Mouse (Mus musculus): ENCODE data around the gene Hsd11b1. TPM values are rescaled to one million over a fixed set of nuclear protein-coding genes. Genes with fewer than 3 reads are reported as not detected.

The Hsd11b1 gene
- polyA plus RNA-seq, 1 experiment from 2014 or later: not detected

GRCm38 (mm10) chr1:193272137-193272915 lies 8.5 kb upstream of the Hsd11b1 start:
- Histone ChIP-seq H3K27me3 (ENCODE audit: control insufficient read depth, insufficient read depth, low read length) (no peaks in the 10 kb centered on the region), H3K9me3 (ENCODE audit: control insufficient read depth, low read length) (no peaks in the 10 kb centered on the region), H3K36me3 (ENCODE audit: control insufficient read depth, insufficient read depth, low read length) (no peaks in the 10 kb centered on the region), H3K9ac (ENCODE audit: low read length) (peak overlapping the region; percentile 60), H3K4me2 (ENCODE audit: low read depth) (peak overlapping the region; percentile 72), H3K4me1 (ENCODE audit: control insufficient read depth, insufficient read depth, low read length) (peaks cover 8% of the 10 kb centered on the region; the same call in 1 of the 2 replicates), H3K4me3 (ENCODE audit: low read depth, low read length) (peak overlapping the region; percentile 36), H3K27ac (ENCODE audit: low read depth, low read length) (0 out of 2 replicates have a peak overlapping the region, but pooled peaks have one; percentile 35)
- WGBS: 10% methylated on average over 24 of the region's 24 CpGs
- peak; percentile 69 for ATAC-seq (ENCODE audit: insufficient read depth, low FRiP score, low TSS enrichment)
- peak; percentile 57 for DNase-seq (ENCODE audit: low spot score)

GRCm38 (mm10) chr1:193270965-193271763 lies 7.3 kb upstream of the Hsd11b1 start:
- no peaks in the 10 kb centered on the region for H3K36me3 ChIP-seq (ENCODE audit: control insufficient read depth, insufficient read depth, low read length)
- DNase-seq (ENCODE audit: low spot score) (no peak), ATAC-seq (ENCODE audit: insufficient read depth, low FRiP score, low TSS enrichment) (no peak)
- H3K4me3 ChIP-seq (ENCODE audit: low read depth, low read length): no peak overlapping the region
- H3K9me3 ChIP-seq (ENCODE audit: control insufficient read depth, low read length): no peaks in the 10 kb centered on the region
- 63% methylated on average over 6 of the region's 6 CpGs for WGBS
- peaks cover 8% of the 10 kb centered on the region; the same call in 1 of the 2 replicates for H3K4me1 ChIP-seq (ENCODE audit: control insufficient read depth, insufficient read depth, low read length)
- no peaks in the 10 kb centered on the region for H3K27me3 ChIP-seq (ENCODE audit: control insufficient read depth, insufficient read depth, low read length)
- no peak overlapping the region for H3K4me2 ChIP-seq (ENCODE audit: low read depth)
- H3K9ac ChIP-seq (ENCODE audit: low read length): no peak overlapping the region
- H3K27ac ChIP-seq (ENCODE audit: low read depth, low read length): no peak overlapping the region

GRCm38 (mm10) chr1:193265734-193266133 lies 1.9 kb upstream of the Hsd11b1 start:
- no peak for DNase-seq (ENCODE audit: low spot score)
- no peak overlapping the region for H3K27ac ChIP-seq (ENCODE audit: low read depth, low read length)
- H3K27me3 ChIP-seq (ENCODE audit: control insufficient read depth, insufficient read depth, low read length): no peaks in the 10 kb centered on the region
- no peak overlapping the region for H3K9ac ChIP-seq (ENCODE audit: low read length)
- no peak overlapping the region for H3K4me3 ChIP-seq (ENCODE audit: low read depth, low read length)
- H3K36me3 ChIP-seq (ENCODE audit: control insufficient read depth, insufficient read depth, low read length): no peaks in the 10 kb centered on the region
- no peaks in the 10 kb centered on the region for H3K4me1 ChIP-seq (ENCODE audit: control insufficient read depth, insufficient read depth, low read length)
- no peaks in the 10 kb centered on the region for H3K9me3 ChIP-seq (ENCODE audit: control insufficient read depth, low read length)
- no peak for ATAC-seq (ENCODE audit: insufficient read depth, low FRiP score, low TSS enrichment)
- H3K4me2 ChIP-seq (ENCODE audit: low read depth): no peak overlapping the region

GRCm38 (mm10) chr1:193263026-193263907 lies 608 bp downstream of the Hsd11b1 start:
- Histone ChIP-seq H3K27me3 (ENCODE audit: control insufficient read depth, insufficient read depth, low read length) (no peaks in the 10 kb centered on the region), H3K4me2 (ENCODE audit: low read depth) (no peak overlapping the region), H3K9me3 (ENCODE audit: control insufficient read depth, low read length) (no peaks in the 10 kb centered on the region), H3K9ac (ENCODE audit: low read length) (no peak overlapping the region), H3K4me1 (ENCODE audit: control insufficient read depth, insufficient read depth, low read length) (no peaks in the 10 kb centered on the region), H3K36me3 (ENCODE audit: control insufficient read depth, insufficient read depth, low read length) (no peaks in the 10 kb centered on the region), H3K27ac (ENCODE audit: low read depth, low read length) (no peak overlapping the region), H3K4me3 (ENCODE audit: low read depth, low read length) (no peak overlapping the region)
- 85% methylated on average over 8 of the region's 8 CpGs for WGBS
- DNase-seq (ENCODE audit: low spot score): no peak
- no peak for ATAC-seq (ENCODE audit: insufficient read depth, low FRiP score, low TSS enrichment)

GRCm38 (mm10) chr1:193261897-193262548 lies 1.9 kb downstream of the Hsd11b1 start:
- WGBS: 81% methylated on average over 7 of the region's 7 CpGs
- ATAC-seq (ENCODE audit: insufficient read depth, low FRiP score, low TSS enrichment): no peak
- H3K9ac ChIP-seq (ENCODE audit: low read length): no peak overlapping the region

GRCm38 (mm10) chr1:193259559-193259958 lies 4.3 kb downstream of the Hsd11b1 start:
- Histone ChIP-seq H3K4me2 (ENCODE audit: low read depth) (no peak overlapping the region), H3K9me3 (ENCODE audit: control insufficient read depth, low read length) (no peaks in the 10 kb centered on the region), H3K36me3 (ENCODE audit: control insufficient read depth, insufficient read depth, low read length) (no peaks in the 10 kb centered on the region), H3K4me1 (ENCODE audit: control insufficient read depth, insufficient read depth, low read length) (no peaks in the 10 kb centered on the region), H3K4me3 (ENCODE audit: low read depth, low read length) (no peak overlapping the region), H3K9ac (ENCODE audit: low read length) (no peak overlapping the region), H3K27ac (ENCODE audit: low read depth, low read length) (no peak overlapping the region), H3K27me3 (ENCODE audit: control insufficient read depth, insufficient read depth, low read length) (no peaks in the 10 kb centered on the region)
- 91% methylated on average over 9 of the region's 9 CpGs for WGBS
- no peak for DNase-seq (ENCODE audit: low spot score)
- no peak for ATAC-seq (ENCODE audit: insufficient read depth, low FRiP score, low TSS enrichment)

More at GRCm38 (mm10) chr1:193261897-193262548, 1.9 kb downstream of the Hsd11b1 start:
- Histone ChIP-seq H3K27ac (ENCODE audit: low read depth, low read length) (no peak overlapping the region), H3K4me3 (ENCODE audit: low read depth, low read length) (no peak overlapping the region), H3K27me3 (ENCODE audit: control insufficient read depth, insufficient read depth, low read length) (no peaks in the 10 kb centered on the region), H3K4me2 (ENCODE audit: low read depth) (no peak overlapping the region), H3K9me3 (ENCODE audit: control insufficient read depth, low read length) (no peaks in the 10 kb centered on the region), H3K4me1 (ENCODE audit: control insufficient read depth, insufficient read depth, low read length) (no peaks in the 10 kb centered on the region), H3K36me3 (ENCODE audit: control insufficient read depth, insufficient read depth, low read length) (no peaks in the 10 kb centered on the region)
- no peak for DNase-seq (ENCODE audit: low spot score)

- 79% methylated on average over 5 of the region's 5 CpGs for WGBS
- no peaks in the 10 kb centered on the region for H3K36me3 ChIP-seq (ENCODE audit: control insufficient read depth, insufficient read depth, low read length)
- no peak overlapping the region for H3K27ac ChIP-seq (ENCODE audit: low read depth, low read length)
- H3K4me1 ChIP-seq (ENCODE audit: control insufficient read depth, insufficient read depth, low read length): no peaks in the 10 kb centered on the region
- no peak overlapping the region for H3K4me2 ChIP-seq (ENCODE audit: low read depth)
- H3K9me3 ChIP-seq (ENCODE audit: control insufficient read depth, low read length): no peaks in the 10 kb centered on the region
- no peak for DNase-seq (ENCODE audit: low spot score)
- H3K27me3 ChIP-seq (ENCODE audit: control insufficient read depth, insufficient read depth, low read length): no peaks in the 10 kb centered on the region
- ATAC-seq (ENCODE audit: insufficient read depth, low FRiP score, low TSS enrichment): no peak
- no peak overlapping the region for H3K4me3 ChIP-seq (ENCODE audit: low read depth, low read length)
- no peak overlapping the region for H3K9ac ChIP-seq (ENCODE audit: low read length)
These were observed 7.2 kb downstream of the Hsd11b1 start for GRCm38 (mm10) chr1:193256621-193257098.

- H3K4me3 ChIP-seq (ENCODE audit: low read depth, low read length): no peak overlapping the region
- no peaks in the 10 kb centered on the region for H3K4me1 ChIP-seq (ENCODE audit: control insufficient read depth, insufficient read depth, low read length)
- DNase-seq (ENCODE audit: low spot score): no peak
- no peak overlapping the region for H3K4me2 ChIP-seq (ENCODE audit: low read depth)
- H3K9me3 ChIP-seq (ENCODE audit: control insufficient read depth, low read length): no peaks in the 10 kb centered on the region
- no peak overlapping the region for H3K27ac ChIP-seq (ENCODE audit: low read depth, low read length)
- H3K9ac ChIP-seq (ENCODE audit: low read length): no peak overlapping the region
- H3K36me3 ChIP-seq (ENCODE audit: control insufficient read depth, insufficient read depth, low read length): no peaks in the 10 kb centered on the region
- ATAC-seq (ENCODE audit: insufficient read depth, low FRiP score, low TSS enrichment): peak; percentile 20; the same call in 1 of the 2 replicates
- no peaks in the 10 kb centered on the region for H3K27me3 ChIP-seq (ENCODE audit: control insufficient read depth, insufficient read depth, low read length)
These were observed 7.6 kb downstream of the Hsd11b1 start for GRCm38 (mm10) chr1:193256289-193256577.

All from neural tube, embryonic 11.5 days (tissue).